Mouse (Mus musculus) splenic B cell, adult 2 months (primary cell): ENCODE measurements around the gene Akap13.
"Not testable (repeated sequence)": the region's sequence is repeated elsewhere in the genome, so short reads cannot be mapped to it uniquely, and the experiment has no call there.

ENCODE experiments used
- DNase-seq: peaks from one replicate; pipeline ENCODE4 v3.0.0-alpha.2; 2011; ENCODE audit warnings: low read depth, low spot score
- H3K27me3 ChIP-seq: 2 replicates; pipeline ENCODE4 v1.6.1; 2012; ENCODE audit warnings: mild to moderate bottlenecking, low read length, moderate library complexity, mixed read lengths; ENCODE audit not compliant: control insufficient read depth, poor library complexity, insufficient read depth, severe bottlenecking
- H3K36me3 ChIP-seq: 2 replicates; pipeline ENCODE4 v1.6.1; 2012; ENCODE audit warnings: mild to moderate bottlenecking, low read length, moderate library complexity, mixed read lengths; ENCODE audit not compliant: control insufficient read depth, poor library complexity, insufficient read depth, severe bottlenecking

Akap13 gene

GRCm38 (mm10) chr7:75600360-75601075 is 145.2 kb downstream of the Akap13 start:
- DNase-seq, result peak; percentile 51
- H3K36me3 ChIP-seq, result peaks cover 8% of the 10 kb centered on the region; the same call in 1 of the 2 replicates
- H3K27me3 ChIP-seq, result no peaks in the 10 kb centered on the region

GRCm38 (mm10) chr7:75607248-75607647 is 151.9 kb downstream of the Akap13 start:
- no peak for DNase-seq
- H3K27me3 ChIP-seq, result no peaks in the 10 kb centered on the region
- H3K36me3 ChIP-seq, result peaks cover 14% of the 10 kb centered on the region

- peak; percentile 14 for DNase-seq
- peaks cover 9% of the 10 kb centered on the region for H3K36me3 ChIP-seq
- H3K27me3 ChIP-seq, result no peaks in the 10 kb centered on the region
These were observed 153.4 kb downstream of the Akap13 start for GRCm38 (mm10) chr7:75608716-75609115.

- peak; percentile 75 for DNase-seq
- H3K27me3 ChIP-seq, result no peaks in the 10 kb centered on the region
- H3K36me3 ChIP-seq, result peaks cover 9% of the 10 kb centered on the region
These were observed 154.3 kb downstream of the Akap13 start for GRCm38 (mm10) chr7:75609456-75610262.

GRCm38 (mm10) chr7:75610391-75610790 is 155.1 kb downstream of the Akap13 start:
- peak; percentile 74 for DNase-seq
- no peaks in the 10 kb centered on the region for H3K27me3 ChIP-seq

GRCm38 (mm10) chr7:75611261-75611950 is 156.1 kb downstream of the Akap13 start:
- H3K36me3 ChIP-seq, result peaks cover 14% of the 10 kb centered on the region
- H3K27me3 ChIP-seq, result no peaks in the 10 kb centered on the region
- peak; percentile 34 for DNase-seq

More at GRCm38 (mm10) chr7:75610391-75610790, 155.1 kb downstream of the Akap13 start:
- peaks cover 14% of the 10 kb centered on the region for H3K36me3 ChIP-seq

GRCm38 (mm10) chr7:75612000-75612682 is 156.8 kb downstream of the Akap13 start:
- Histone ChIP-seq H3K27me3 (no peaks in the 10 kb centered on the region), H3K36me3 (peaks cover 14% of the 10 kb centered on the region)
- DNase-seq, result no peak

GRCm38 (mm10) chr7:75612683-75613053 is 157.3 kb downstream of the Akap13 start:
- DNase-seq, result no peak

GRCm38 (mm10) chr7:75613240-75613639 is 157.9 kb downstream of the Akap13 start:
- H3K36me3 ChIP-seq, result peaks cover 14% of the 10 kb centered on the region
- no peak for DNase-seq
- H3K27me3 ChIP-seq, result no peaks in the 10 kb centered on the region

More at GRCm38 (mm10) chr7:75612683-75613053, 157.3 kb downstream of the Akap13 start:
- Histone ChIP-seq H3K27me3 (no peaks in the 10 kb centered on the region), H3K36me3 (peaks cover 14% of the 10 kb centered on the region)

GRCm38 (mm10) chr7:75614826-75615225 is 159.5 kb downstream of the Akap13 start:
- DNase-seq, result no peak
- Histone ChIP-seq H3K36me3 (peaks cover 14% of the 10 kb centered on the region), H3K27me3 (no peaks in the 10 kb centered on the region)

- H3K27me3 ChIP-seq, H3K36me3 ChIP-seq, DNase-seq: not testable (repeated sequence)
These were observed 161.9 kb downstream of the Akap13 start for GRCm38 (mm10) chr7:75617246-75617645.

GRCm38 (mm10) chr7:75618699-75619098 is 163.4 kb downstream of the Akap13 start:
- Histone ChIP-seq H3K27me3 (no peaks in the 10 kb centered on the region), H3K36me3 (peaks cover 7% of the 10 kb centered on the region)
- no peak for DNase-seq

- no peak for DNase-seq
- Histone ChIP-seq H3K27me3 (no peaks in the 10 kb centered on the region), H3K36me3 (peaks cover 4% of the 10 kb centered on the region; the same call in 1 of the 2 replicates)
These were observed 164.5 kb downstream of the Akap13 start for GRCm38 (mm10) chr7:75619875-75620274.

- DNase-seq, result no peak
- Histone ChIP-seq H3K27me3 (no peaks in the 10 kb centered on the region), H3K36me3 (no peaks in the 10 kb centered on the region; the same call in 1 of the 2 replicates)
These were observed 165.1 kb downstream of the Akap13 start for GRCm38 (mm10) chr7:75620395-75620960.
